Mouse (Mus musculus) left cerebral cortex, adult 2 months (tissue): Measurements from ENCODE around the gene Cdh22. TPM values are rescaled to one million over a fixed set of nuclear protein-coding genes. Genes with fewer than 3 reads are reported as not detected.

Source experiments
- DNase-seq, 2 experiments: peaks; one replicate each; pipeline ENCODE4 v3.0.0; 2021 to 2022; ENCODE audit warnings: low spot score in 2 of 2, mixed read lengths in 1 of 2; ENCODE audit errors: extremely low spot score in 1 of 2
- H3K27ac ChIP-seq: fragments of 200-600 bp; 2 replicates; pipeline ENCODE4 v1.8.1; 2022
- H3K4me3 ChIP-seq: fragments of 200-600 bp; 2 replicates; pipeline ENCODE4 v1.8.1; 2022
- CTCF ChIP-seq: fragments of 200-600 bp; IDR thresholded peaks from 2 replicates; pipeline ENCODE4 v1.8.1; 2022; ENCODE audit warnings: antibody characterized with exemption, mild to moderate bottlenecking, moderate library complexity
- intact Hi-C: fragments of 180-260 bp; cut with DNase I; formaldehyde crosslinking; loops from one replicate; pipeline ENCODE4 v1.15.1; 2025
- total RNA-seq, 2 experiments: library from RNA; stranded (reverse); gene quantifications; 2 replicates each; pipeline ENCODE4 v1.2.3; 2021

Cdh22 gene
- total RNA-seq, 2 experiments from 2014 or later: 58.7 to 60.6 TPM

DNA sequence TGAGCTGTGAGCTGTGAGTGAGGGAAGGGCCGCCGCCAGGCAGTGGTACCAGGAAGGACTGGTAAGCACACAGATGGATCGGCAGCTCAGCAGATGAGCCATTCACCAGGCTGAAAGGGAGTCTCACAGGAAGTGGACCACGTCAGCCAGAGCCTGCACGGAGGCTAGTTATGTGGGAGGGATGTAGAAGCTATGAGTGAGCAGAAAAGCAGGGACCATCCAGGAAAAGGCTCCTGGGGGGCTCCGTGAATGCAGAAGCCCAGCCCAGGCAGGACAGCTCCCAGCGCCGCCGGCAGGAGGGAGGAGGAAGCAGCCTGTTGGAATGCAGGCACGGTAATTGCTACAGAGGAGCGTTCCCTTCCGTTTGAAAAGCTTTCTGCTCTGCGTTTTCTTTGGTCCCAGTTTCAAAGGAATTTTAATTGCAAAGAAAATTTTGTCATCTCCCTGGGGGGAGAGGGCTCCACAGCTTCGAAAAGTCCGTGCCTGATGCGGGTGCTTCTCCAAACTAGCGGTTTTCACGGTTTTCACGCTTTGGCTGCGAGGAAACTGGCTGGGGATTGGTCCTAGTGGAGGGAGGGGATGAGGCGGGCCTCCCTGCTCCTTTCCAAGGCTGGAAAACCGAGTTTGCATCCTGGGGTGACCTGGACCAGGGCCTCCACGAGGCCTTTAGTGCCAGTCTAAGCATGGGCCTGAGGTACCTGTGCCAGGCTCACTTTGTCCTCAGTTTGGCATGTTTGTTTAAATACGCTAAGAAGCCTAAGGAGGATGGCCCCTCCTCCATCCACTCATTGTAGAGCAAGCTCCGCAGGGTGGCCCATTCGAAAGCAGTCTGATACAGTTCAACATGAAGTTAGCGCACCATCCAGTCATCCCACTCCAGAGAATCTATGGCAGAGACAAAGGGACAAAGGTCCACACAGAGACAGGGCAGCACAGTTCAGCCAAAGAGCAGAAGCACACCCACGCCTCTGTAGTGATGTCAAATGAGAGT lies 32.6 kb downstream of the Cdh22 start:
- peak; percentile 30 for TF ChIP-seq CTCF
- H3K4me3 ChIP-seq: peak overlapping the region; percentile 39
- H3K27ac ChIP-seq: peak overlapping the region; percentile 48
- peak; percentile 58 to 65 for DNase-seq
- intact Hi-C loops: no loop called here

DNA sequence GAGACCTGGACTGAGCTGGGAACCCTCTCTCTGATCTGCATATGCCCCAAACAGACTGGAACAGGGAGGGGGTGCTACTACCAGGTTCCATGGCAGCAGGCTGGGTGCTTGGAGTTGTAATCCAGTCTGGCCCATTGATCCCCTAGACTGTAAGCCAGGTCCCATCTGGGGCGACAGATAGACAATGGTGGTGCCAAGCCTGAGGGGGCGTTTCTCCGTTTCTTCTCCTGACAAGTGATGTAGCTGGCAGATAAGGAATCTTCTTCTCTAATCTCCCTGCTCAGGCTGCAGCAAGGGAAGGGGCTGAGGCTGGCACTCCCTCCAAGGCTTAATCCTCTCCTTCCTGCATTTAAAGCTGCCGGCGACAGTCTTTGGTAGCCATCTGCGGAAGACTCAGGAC lies 37.1 kb downstream of the Cdh22 start:
- intact Hi-C loops: no loop called here
- DNase-seq: no peak
- Histone ChIP-seq H3K27ac (no peak overlapping the region), H3K4me3 (no peak overlapping the region)
- no peak for TF ChIP-seq CTCF

DNA sequence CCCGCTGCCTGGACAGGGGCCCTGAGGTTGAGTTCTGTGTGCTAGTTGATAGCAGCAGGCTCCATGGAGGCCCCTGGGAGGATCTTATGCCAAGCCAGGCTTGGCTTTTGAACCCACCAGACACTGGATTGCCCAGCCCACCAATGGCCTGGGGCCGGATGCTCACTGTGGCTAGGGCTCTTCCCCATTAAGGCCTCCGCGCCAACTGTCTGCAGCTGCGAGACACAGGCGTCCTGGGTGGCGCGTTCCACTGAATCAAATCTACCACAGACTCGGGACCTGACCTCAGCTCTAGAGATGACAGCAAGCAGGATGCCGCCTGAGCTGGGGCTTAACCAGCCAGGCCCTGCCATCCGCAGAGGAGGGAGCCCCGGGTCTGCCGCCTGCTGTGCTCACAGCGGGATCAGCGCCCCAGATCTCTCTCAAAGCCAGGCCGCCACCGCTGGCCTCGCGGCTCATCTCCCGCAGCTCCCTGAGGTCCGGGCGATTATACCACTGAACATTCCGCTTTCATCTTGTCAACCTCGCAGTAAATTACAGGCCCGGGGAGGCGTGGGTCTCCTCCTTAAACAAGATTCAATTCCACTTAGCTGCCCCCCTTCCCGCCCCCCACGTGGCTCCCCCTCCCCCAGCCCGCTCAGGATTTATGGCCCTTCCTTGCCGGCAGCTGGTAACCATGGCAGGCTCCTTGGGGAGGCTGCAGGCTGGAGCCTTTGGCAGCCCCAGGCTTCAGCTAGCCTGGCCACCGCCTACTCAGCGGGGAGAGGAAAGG lies 39.1 kb downstream of the Cdh22 start:
- DNase-seq: no peak
- no peak for TF ChIP-seq CTCF
- Histone ChIP-seq H3K27ac (no peak overlapping the region), H3K4me3 (no peak overlapping the region)
- intact Hi-C loops: no loop called here

DNA sequence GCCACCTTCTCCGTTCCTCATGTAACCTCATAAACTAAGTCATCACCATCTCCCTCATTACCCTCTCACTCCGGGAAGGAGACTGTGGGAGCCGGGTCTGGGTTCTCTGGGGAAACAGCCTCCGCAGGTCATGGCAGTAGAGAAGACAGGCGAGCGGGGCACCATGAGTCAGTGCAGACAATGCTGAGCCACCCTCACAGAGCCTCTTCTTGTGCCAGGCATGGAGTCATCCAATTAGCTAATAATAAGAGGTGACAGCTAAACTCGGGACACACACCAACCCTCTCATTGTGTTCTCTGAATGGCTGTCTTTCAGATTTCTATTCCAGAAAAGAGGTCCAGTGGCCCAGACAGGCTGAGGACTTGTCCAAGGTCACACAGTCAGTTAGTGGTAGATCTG lies 43.2 kb downstream of the Cdh22 start:
- Histone ChIP-seq H3K4me3 (no peak overlapping the region), H3K27ac (no peak overlapping the region)
- DNase-seq: no peak
- no peak for TF ChIP-seq CTCF
- intact Hi-C loops: no loop called here

DNA sequence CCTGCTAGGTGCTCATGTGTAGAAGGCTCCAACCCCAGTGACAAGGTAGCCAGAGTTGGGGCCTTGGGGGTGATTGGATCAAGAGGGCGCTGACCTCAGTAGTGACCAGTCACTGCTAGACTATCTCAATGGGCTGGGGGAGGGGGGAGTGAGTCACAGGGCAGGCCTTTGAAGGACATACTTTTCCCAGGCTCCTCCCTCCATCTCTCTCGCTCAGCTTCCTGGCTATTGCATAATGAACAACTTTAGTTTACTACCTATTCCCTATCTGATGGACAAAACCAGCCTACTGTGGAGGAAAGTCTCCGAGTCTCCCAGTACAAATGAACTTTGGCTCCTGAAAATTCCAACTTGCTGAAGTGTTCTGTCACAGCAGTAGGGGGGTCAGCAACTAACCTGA lies 45.1 kb downstream of the Cdh22 start:
- TF ChIP-seq CTCF: no peak
- H3K27ac ChIP-seq: no peak overlapping the region
- H3K4me3 ChIP-seq: no peak overlapping the region
- intact Hi-C loops: no loop called here
- DNase-seq: no peak

DNA sequence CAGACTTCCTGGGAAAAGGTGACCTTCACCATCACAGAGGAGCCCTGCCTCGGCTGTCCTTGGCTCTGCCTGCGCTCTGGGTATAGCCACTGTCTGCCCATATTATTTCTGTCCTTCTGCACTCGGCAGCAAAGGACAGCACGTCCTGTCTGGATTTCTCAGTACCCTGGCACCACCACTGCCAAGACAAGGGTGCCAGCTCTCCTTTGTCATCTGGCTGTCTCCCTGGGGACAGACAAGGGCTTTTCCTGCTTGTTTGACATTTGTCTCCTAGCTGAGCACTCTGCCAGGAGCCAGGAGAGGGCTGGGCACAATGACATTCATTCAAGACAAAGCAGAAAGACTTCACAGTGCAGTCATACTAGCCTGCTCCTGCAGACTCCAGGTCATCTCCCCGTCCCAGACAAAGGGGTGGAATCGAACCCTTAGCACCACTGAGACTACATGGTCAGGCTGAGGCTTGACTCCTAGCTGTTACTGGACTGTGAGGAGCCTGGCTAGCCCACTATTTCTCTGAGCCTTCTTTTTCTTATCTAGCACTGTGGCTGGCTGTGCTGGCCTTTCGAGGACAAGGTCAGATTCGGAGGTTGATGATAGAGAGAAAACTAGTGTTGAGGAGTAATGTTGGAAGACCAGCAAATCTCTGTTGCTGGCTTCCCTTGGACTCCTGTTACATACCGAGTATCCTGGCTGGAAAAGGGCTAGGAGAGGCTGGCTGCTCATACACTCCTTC lies 46.8 kb downstream of the Cdh22 start:
- no peak for DNase-seq
- intact Hi-C loops: no loop called here
- TF ChIP-seq CTCF: no peak
- Histone ChIP-seq H3K27ac (no peak overlapping the region), H3K4me3 (no peak overlapping the region)

DNA sequence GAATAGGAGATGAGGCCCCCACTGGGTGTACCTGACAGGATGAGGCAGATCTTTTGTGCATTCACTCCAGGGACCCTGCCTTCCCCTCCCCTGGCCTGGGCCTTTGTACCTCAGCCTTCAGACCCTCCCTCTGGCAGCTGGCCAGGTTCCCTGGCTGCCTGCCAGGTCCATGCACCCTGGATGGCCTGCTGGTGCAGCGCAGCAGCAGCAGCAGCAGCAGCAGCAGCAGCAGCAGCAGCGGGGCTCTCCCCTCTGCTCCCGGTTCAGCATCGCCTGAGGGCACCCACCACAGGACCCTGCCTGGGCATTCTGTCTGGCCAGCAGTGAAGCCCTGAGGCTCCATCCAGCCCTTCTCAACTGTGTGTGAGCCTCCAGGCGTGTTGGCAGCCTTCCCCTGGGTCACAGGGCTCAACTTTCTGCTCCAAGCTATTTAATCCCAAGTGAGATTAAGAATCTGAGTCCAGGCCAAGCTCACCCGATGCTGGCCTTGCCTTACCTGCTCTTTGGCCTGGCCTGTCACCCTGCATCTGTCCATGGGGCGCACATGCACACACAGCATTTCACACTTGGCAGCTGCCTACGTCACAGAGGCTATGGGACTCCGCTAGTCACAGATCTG lies 50.5 kb downstream of the Cdh22 start:
- intact Hi-C loops: no loop called here
- no peak for TF ChIP-seq CTCF
- H3K4me3 ChIP-seq: no peak overlapping the region
- no peak for DNase-seq
- H3K27ac ChIP-seq: no peak overlapping the region

DNA sequence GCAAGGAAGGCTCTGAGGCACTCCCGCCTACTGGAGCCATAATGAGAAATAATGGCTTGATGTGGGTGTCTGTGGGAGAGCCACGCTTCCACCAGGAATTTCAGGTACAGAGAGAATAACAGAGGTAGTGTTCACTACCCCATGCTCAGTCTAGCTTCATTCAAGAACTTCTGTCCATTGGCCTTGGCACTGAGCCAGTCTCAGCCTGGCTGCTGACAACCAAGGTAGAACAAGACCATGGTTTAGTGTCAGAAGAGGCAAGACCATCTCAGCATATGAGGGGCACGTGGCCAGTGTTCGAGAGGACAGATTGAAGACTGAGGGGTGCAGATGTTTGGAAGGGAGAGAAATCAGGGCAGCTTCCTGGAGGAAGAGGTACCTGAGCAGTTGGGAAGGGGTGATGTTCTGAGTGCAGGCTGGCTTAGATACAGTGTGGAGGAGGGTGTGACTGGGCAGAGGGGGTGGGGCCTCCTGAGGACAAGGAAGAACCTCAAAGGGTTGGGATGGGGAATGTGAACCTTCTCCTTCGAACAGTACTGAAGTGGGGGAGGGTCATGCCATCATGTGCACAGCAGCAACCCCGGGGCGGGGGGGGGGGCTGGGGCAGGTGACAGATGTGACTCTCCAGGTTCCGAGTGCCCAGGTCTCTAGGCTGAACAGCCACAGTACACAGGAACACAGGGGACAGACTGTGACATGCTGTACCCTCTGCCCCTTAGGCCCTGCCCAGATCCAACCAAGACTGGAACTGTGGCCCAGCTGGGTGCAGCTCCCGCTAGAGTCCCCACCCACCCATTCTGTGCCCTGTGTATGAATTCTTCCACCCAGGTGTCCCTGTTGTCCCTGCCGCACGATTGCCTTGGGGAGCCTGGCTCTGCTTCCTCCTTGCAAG lies 52.3 kb downstream of the Cdh22 start:
- DNase-seq: no peak
- TF ChIP-seq CTCF: no peak
- intact Hi-C loops: no loop called here
- Histone ChIP-seq H3K27ac (no peak overlapping the region), H3K4me3 (no peak overlapping the region)

DNA sequence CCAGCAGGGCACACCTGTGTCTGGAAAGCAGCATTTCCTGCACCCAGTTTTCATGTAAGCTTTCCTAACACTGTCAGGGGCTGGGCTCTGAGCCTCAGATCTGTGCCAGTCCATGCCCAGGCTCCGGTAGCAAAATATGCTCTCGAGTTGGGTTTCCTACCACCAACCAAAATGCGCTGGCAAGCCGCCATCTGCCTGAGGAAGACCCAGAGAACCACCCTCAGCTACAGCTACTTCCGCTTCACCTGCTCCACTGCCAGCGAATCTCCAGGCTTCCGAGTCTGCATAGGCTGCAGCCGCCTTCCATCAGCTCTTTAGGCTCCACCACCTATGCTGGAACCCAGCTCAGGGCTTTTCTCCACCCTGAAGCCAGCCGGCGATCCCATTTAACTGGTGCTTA lies 55.4 kb downstream of the Cdh22 start:
- no peak for TF ChIP-seq CTCF
- DNase-seq: no peak
- H3K27ac ChIP-seq: no peak overlapping the region

DNA sequence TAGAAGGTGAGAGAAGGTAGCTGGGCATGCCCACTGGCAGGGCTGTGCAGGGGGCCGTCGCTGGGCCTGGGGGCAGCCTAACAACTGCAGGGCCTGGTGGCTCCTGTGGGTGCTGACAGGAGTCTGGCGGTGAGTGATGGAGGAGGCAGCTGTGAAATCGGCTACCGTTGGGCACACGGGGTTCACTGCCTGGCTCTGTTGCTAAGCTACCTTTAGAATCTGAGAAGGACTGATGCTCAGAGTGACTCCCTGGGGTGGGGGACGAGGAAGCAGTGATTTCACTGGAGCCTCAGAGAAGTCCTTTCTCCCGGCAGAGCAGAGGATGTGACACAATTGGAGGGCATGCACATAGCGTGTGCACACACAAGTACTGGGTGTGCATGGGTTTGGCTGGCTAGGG lies 57.7 kb downstream of the Cdh22 start:
- no peak for TF ChIP-seq CTCF
- Histone ChIP-seq H3K27ac (no peak overlapping the region), H3K4me3 (no peak overlapping the region)
- DNase-seq: no peak
- intact Hi-C loops: no loop called here

More for the DNA sequence above, 55.4 kb downstream of the Cdh22 start:
- intact Hi-C loops: no loop called here
- H3K4me3 ChIP-seq: no peak overlapping the region
